Mouse (Mus musculus): Measurements from ENCODE around the gene Cd63.

Gene Cd63

DNA sequence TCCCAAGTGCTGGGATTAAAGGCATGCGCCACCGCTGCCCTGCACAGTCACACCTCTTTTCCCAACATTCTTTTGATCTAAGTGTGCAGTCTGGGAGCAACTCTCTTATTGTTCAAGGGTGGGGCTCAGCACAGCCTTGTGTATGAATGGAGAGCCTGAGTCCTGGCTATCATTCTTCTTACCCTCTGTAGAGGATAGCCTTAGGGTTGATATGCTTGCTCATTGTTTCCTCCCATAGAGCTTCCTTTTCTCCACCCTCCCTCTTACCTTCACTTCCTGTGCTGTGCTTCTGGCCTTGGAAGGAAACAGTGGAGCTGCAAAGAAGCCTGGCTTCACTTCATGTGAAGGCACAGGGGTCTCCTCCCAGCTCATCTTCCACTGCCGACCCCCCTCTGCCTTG, at the start of gene Cd63:
Cd63 (plus strand) TSS at position 292 of the 400 bp plus-strand sequence.
- DNase-seq: no peak

DNA sequence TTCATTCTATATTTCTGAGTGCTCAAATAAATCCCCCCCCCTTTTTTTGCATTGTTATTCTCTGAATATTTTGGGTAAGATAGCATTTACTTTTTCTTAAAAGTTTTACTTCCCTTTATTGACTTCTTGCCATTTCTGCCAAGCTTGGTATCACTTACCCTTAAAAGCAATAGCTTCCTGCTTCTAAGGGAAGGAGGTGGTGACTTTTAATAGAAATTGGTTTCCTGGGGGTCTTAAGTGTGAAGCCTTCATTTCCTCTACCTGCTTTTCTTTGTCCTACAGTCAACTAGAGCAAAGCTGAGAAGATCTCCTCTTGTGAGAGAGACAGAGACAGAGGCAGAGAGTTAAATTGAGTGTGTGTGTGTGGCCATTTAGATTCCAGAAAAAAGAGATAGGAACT, 39.6 kb upstream of the Cd63 start:
- DNase-seq: no peak

DNA sequence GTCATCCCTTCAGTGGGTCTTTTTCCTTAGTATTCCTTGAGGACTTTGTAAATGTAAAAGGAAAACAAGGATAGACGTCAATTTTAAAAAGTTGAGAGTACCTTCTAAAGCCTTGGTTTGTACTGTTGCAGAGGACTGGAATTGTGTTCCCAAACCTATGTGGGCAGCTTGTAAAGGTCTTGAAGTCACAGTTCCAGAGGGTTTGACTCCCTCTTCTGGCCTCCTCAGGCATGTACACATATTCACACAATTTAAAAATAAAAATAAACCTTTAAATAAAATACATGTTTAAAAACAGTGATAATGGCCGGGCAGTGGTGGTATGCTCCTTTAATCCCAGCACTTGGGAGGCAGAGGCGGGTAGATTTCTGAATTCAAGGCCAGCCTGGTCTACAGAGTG, 34.7 kb upstream of the Cd63 start:
- no peak for DNase-seq

DNA sequence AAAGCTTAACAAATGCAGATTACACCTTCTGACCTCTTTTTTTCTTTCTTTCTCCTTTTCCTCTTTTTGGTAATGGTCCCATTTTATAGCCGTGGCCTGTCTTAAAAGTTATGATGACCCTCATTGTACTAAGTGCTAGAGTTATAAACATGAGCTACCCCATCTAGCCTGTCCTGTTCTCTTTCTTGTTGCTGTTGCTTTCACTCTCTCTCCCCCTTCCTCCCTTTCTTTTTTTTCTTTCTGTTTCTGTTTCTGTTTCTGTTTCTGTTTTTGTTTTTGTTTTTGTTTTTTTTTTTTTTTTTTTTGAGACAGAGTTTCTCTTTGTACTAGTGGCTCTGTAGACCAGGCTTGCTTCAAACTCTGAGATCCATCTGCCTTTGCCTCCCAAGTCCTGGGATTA, 34.3 kb upstream of the Cd63 start:
- DNase-seq: no peak

DNA sequence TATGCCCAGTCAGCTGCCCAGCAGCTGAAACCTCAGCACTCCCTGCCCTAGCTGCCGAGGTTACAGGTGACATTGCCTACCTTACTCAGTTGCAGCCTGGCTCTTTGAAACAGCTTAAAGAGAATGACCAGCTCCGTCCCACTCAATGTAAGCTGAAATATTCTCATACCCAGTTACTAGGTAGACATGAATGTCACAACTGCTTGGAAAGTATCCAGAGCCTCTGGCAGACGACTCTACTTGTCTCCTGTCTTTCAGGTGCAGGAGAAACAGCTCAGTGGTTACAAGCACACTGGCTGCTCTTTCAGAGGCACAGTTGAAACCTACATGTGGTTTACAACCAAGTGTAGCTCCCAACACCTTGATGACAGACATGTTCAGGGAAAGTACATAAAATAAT, 30.4 kb upstream of the Cd63 start:
- DNase-seq: no peak

DNA sequence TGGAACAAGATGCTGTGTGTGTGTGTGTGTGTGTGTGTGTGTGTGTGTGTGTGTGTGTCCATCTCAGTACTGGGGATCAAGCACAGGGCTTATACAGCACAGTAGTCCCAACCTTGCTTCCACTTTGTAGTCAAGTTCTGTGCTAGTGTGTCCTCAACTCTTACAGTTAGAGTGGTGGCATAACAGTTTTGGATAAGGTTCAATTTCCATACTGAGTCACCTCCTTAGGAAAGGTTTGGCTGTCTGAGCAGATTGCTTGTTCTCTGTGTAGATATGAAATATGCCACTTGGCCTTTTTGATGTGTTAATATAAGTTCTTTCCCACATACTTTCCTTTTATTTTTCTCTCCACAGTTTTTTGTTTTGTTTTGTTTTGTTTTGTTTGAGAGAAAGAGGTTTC, 22.5 kb upstream of the Cd63 start:
- no peak for DNase-seq

DNA sequence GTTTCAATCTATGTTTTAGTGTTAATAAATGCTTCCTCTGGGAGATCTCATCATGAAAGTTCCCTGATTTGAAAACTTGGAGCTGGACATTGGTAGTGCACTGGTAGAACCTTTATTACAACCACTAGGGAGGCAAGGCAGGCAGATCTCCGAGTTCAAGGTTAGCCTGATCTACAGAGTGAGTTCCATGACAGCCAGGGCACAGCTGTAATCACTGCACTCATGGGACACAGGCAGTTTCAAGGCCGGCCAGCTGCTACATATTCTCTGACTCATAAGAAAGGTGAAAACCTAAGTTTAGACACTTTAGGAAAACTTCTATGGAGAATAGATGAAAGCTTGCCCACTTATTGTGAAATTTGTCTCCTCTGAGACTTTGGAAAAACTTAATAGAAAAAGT, 22.0 kb upstream of the Cd63 start:
- no peak for DNase-seq

DNA sequence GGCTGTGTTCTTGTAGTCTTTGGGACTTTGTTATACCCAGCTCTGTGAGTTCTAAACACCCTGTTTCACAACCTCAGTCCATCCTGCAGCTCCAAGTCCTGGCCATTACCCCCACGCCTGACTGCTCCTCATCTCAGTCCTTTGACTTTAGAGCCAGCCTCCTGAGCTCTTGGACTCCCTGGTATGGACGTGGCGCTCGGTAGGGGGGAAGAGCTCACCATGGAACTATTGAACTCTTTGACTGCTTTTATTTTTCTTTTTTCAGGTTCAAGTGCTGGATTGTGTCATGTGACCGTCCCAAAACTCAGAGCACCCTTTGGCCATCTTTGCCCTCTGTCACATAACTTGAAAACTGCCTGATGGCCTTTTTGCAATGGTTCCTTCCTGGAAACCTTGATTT, 18.7 kb upstream of the Cd63 start:
- no peak for DNase-seq

DNA sequence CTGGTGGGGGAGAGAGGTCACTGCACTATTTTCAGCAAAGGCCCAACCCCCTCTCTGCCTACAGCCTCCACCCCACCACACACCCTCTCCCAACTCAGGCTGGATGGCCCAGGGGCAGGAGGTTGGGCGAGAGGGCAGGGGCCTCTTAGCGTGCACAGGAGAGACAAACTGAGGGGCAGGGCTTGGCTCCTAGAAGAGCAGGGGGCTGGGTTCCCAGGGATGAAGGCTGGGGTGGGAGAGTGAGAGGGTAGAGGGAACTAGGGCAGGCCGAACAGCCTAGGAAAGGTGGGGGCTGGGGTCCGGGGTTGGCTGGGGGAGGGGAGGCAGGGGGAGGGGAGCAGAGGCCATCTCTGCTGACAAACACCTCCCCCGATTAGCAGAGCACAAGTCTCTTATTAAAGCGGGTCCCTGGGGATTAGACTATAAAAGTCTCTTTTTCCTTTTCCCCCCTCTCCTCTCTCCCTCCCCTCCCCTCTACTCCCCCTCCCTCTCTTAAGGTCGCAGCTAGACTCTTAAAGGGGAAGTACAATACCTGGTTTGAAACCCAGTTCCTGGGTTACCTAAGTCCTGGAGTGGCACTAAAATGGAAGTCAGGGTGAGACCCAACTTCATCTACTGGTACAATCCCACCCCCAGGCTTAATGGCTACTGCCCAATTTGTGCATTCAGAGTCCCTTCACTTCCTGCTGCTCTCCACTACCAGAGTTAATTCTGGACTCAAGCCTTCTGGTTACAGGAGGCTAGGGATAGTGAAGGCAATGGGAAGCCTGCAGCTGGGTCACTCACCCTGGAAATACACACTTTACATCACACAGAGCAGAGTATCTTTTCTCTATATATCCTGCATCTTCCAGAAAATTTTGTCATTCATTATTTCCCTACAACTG, 11.6 kb upstream of the Cd63 start:
- DNase-seq: peak; percentile 20

DNA sequence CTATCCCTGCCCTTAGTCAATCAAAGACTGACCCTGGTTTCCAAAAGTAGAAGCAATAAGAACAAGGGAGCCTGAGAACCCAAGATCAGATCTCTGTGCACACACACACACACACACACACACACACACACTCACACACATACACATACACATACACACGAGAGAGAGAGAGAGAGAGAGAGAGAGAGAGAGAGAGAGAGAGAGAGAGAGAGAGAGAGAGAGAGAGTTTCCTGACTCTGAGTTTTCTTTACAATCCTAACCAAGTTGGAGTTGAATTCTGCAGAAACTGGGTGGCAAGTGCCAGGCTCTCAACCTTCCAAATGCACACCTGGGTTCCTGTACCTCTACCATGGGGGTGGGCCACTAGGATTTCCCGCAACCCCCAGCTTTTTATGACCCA, 10.9 kb upstream of the Cd63 start:
- no peak for DNase-seq

DNA sequence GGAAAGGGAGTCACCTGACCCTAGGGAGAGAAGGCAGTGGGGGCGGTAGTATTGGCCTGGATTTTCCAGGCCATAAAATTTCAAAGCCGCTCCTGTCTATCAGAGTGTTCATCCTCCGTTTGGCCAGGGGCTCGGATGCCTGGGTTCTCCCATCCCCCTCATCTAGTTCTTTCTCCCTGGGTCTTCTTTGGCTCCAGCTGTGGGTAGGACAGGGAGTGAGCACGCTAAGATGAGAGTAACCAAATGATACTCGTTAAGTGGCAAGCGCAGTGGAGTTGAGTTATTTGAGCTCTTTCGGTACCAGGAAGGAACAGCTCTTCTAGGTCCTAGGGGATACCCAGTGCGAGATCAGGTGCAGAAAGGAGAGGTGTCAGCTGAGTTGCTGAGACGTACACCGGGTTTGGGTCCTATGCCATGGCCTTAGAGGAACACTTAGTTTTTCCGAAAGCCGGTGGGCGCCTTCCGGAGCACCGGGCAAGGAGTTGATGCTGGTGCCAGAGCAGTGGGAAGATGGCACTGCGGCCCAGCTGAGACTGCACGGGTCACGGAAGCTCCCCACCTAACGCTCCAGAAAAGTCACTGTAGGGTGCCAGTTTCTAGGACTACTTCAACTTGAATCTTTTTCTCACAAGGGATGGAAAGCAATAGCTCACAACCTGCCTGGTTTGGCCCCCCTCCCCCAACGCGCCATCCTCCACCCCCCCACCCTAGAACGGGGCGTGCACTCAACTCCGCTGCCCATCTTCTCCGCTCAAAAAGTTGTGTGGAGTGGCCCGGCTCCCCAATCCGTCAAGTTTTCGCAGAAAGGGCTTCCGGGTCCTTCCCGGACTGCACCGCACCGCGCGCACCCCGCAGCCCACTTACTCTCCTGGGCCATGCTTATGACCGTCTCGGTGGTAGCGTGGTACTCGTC, 10.2 kb upstream of the Cd63 start:
- peak; percentile 68 for DNase-seq

DNA sequence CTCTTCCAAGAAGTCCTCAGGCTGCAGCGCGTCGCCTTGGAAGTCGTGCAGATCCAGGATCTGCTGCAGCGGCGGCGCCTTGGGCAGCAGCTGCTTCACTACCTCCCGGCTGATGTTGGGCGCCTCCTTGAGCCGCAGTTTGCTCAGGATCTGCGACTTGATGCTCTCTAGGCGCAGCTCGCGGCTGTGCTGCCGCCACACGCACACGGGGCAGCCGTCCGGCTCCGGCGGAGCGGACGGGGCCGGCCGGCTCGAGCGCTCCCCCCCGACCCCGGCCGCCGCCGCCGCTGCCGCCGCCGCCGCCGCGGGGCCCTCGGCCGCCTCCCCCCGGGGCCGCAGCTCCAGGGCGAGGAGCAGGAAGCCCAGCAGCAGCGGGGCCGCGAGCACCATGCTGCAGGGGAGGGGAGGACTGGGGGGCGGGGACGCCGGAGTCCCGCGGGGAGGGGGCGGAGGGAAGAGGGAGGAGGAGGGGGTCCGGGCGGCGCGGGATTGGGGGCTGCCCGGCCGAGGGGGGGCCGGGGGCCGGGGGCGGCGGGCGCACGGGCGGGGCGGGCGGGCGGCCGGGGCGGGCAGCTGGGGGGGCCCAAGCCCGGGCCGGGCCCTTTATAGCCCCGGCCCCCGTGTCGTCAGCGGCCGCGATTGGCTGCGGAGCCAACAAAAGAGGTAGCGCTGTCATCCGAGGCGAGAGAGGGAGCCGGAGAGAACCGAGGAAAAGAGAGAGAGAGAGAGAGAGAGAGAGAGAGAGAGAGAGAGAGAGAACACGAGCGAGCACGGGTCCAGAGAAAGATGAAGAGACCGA, 9.3 kb upstream of the Cd63 start, which contains the start of gene Gdf11:
Gdf11 (minus strand) TSS at position 423 of the 799 bp plus-strand sequence.
- peak; percentile 81 for DNase-seq

DNA sequence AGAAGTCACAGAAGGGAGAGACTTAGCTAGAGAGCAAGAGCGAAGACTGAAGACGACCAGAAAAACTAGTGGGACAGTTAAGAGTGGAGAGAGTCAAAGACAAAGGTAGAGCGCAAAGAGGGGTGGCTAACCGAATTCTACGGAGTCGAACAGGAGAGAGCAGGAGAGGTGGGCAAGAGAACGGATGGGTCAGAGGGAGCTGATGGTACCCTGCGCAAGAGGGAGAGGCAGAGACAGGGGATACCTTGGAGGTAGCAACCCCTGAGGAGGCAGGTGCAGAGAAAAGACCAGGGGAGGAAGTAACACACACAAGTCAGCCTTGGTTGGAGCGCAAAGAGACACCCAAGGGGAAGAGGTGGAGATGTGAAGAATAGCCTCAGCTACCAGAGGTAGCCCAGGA, 8.5 kb upstream of the Cd63 start:
- DNase-seq: peak; percentile 37

DNA sequence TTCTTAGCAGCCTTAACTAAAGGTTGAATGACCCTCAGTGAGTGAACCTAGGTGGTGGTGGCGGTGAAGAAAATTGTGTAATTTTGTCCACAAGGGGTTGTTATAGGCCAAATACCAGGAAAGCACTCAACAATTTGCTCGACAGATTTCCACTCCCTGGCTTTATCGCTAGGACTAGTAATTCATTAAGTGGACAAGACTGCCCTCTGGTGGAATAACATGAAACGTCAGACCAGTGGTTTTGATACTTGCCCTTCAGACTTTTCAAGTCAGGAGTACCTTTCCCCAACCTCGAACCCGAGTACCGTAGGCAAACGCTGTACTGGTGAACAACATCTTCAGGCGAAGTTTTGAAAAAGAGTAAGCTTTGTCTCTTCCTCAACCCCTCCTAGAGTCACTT, 5.4 kb upstream of the Cd63 start:
- peak; percentile 74 for DNase-seq

DNA sequence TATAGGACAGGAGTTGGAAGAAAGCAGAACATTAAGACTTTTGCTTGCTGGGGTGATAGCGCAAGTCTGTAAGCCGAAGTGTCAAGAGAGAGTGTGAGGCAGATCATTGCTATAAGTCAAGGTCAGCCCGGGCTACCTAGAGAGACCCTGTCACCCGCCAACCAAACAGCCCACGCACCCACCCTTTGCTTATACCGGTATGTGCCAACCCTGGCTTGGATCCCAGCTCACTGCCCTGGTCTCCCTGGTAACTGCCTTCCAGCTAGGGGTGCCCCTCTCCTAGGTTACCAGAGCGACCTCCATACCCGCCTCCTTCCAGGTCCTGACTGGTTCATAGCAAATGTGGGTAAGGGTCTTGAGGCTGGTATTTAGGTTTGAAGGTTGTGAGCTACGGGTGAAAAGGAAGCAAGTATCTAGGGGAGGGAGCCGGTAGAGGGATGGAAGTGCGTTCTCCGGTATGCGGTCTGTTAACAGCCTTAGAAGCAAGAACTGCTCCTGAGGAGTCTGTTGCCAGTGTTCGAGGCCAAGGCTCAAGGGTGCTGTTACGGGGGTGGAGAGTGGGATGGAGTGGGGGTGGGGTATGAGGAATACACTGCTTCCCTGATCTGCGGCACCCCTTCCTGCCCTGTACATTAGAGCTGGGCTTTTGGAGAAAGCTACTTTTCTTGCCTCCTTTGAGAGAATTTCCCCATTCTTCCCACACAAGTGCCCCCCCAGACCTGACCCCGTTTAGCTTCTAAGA, 4.7 kb upstream of the Cd63 start:
- no peak for DNase-seq

DNA sequence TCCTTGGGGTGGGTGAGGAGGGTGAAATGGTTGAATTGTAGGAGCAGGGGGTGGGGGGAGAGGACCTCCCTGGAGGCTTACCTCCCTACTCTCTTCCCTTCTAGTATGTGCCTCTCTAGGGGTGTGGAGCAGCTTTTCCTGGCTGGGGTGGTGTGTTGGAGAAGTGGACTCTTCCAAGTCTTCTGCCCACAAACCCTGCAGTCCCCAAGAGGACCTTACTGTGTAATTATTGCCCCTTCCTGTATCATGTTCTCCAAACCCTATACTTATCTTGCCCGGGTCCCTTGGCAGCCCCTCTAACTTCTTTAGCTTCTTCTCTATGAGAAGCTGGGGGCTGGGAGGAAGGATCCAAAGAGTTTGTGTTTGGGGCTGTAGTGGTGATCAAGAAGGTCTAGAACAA, 4.0 kb upstream of the Cd63 start:
- no peak for DNase-seq

DNA sequence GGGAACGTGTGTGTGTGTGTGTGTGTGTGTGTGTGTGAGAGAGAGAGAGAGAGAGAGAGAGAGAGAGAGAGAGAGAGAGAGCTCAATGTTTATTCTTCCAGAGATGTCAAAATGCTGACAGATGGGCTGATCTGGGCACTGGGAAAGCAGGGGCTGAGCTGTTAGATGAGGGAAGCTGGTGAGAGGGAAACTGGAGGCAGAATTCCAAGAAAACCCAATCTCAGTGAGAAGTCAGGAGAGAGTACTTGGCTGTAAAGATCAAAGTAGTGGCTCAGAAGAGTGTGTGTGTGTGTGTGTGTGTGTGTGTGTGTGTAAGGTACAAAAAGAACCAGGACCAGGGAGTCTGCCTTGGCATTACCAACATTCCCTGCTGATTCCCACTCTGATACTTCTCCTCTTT, 3.3 kb upstream of the Cd63 start:
- DNase-seq: no peak

DNA sequence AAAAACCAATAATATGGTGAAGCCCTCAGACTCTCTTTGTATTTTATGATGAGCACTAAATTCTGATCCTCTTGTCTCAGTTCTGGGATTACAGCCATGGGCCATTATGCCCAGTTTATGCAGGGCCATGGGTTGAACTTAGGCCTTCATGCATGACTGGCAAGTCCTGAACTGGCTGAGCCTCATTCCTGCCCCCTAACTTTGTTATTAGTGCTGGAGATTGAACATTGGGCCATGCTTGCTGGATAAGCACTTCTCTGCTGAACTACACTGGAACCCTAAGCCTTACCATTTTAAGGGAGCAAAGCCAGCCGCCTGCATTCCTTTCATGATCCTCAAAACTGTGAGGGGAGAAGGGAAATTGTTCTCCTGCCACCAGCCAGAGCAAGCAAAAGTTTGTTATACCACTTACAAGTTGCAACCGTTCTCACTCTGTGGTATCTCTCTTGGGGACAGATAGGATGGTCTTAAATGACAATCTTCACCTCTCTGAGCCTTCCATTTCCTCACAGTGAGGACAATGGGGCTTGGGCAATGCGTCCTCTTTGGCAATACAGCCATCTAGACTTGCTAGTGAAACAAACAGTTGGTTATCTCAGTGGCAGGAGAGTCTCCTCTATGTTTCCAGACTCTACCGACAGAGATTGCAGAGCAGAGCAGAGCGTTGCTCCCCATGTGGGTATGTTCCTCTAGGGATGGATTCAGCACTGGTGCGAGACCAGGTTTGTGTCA, 864 bp upstream of the Cd63 start:
- no peak for DNase-seq

DNA sequence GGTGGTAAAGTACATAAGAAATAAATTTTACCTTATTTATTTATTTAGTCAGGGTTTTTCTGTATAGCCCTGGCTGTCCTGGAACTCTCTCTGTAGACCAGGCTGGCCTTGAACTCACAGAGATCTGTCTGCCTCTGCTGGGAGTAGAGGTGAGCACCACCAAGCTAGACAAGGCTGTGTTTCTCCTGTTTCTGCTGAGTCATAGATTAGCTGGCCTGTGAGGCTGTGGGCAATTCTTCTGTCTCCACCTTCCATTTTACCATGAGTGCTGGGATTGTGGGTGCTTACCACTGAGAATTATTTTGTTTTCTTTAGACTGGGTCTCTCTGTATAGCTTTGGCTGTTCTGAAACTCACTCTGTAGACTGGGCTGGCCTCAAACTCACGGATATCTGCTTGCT, 620 bp downstream of the Cd63 start:
- no peak for DNase-seq

DNA sequence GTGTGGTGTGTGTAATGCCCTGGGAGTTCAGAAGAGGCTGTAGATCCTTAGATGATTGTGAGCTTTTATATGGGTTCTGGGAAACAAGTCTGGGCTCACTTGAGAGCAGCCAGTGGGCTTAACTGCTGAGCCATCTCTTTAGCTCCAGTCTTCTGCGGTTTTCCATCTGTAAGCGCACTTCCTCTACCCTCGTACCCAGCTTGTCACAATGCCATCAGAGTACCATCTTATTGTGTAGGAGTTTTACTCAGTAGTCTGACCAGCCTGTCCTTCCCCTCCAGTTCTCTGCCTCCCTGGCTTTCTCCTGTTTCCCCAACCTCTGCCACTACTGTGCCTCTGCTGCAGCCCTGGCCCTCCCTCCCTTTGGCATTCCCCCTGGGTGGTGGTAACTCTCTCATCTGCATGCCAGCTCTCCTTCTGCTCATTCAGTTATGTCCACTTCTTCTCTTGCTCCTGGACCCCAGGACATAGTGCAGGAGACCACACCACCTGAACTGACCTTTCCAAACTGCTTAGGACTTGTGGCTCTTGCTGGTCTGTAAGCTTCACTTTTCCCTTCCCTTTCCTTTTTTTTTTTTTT, 1.7 kb downstream of the Cd63 start:
- DNase-seq: no peak

DNA sequence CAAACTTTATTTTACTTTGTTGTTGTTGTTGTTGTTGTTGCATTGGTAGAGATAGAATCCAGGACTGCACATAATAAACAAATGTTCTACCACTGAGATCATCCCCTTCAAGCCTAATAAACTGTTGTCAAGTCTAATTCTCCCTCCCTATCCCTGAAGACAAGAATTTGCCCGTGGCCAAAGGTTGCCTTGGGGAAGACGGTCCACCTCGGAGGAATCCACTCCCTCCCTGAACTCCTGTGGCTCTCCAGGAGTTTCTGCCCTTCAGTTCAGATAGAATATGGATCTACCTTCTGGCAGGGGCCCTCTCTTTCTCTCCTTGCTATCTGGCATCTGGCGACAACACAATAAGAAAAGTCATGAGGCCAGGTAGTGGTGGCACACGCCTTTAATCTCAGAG, 4.0 kb downstream of the Cd63 start:
- no peak for DNase-seq
